Mouse (Mus musculus): Measurements from ENCODE around the gene Ddx42.

DNA sequence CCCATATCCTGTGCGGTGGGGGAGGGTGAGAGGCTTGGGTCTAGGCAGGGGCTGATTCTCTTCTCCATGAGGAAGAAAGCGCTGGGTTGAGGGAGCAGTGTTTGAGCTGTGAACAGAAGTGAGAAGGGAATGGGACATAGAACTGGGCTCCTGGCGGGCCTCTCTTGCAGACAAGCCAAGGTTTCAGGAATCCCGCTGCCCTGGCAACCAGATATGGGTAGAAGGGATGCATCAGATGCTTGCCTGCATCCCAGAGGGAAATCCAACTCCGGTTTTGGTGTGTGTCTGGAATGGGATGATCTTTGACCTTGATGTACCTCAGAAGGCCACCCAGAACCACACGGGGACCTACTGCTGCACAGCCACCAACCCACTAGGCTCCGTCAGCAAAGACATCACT is 69.5 kb downstream of the Ddx42 start:
- TF ChIP-seq CTCF (IDR thresholded peaks at IDR 0.05; ENCODE audit: extremely low read depth, insufficient read length, insufficient replicate concordance, low read depth, low read length), result no peak
- no peak for TF ChIP-seq POLR2A (IDR thresholded peaks at IDR 0.05; ENCODE audit: low read depth, low read length)
